Mouse (Mus musculus): ENCODE data around the gene Slc5a4a. TPM values are rescaled to one million over a fixed set of nuclear protein-coding genes. Genes with fewer than 3 reads are reported as not detected.

Gene Slc5a4a
- polyA plus RNA-seq, 1 experiment from 2014 or later, result not detected

DNA sequence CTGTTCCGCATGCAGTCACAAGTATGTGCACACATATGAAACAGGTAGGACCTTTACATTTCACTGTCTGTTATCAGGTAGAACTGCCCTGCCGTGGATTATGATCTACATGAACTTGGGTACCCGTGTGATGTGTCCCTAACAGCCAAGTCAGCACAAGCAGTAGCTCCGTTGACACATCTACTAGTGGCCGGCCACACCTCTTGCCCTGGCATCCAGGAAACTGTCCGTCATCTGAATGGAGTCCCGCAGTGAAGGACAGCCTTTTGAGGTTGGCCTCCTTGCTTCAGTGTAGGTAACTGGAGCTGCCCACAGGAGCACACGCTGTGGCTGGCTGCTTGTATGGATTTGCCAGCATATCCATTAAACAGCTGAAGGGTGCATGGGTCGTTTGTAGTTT lies 71.0 kb downstream of the Slc5a4a start:
- H3K27ac ChIP-seq, result no peak overlapping the region
- H3K4me3 ChIP-seq, result no peak overlapping the region
- H3K36me3 ChIP-seq, result peaks cover 85% of the 10 kb centered on the region
- H3K27me3 ChIP-seq, result no peaks in the 10 kb centered on the region
- H3K4me2 ChIP-seq, result no peak overlapping the region
- H3K9ac ChIP-seq, result no peak overlapping the region
- H3K4me1 ChIP-seq, result no peaks in the 10 kb centered on the region
- WGBS, result 83% methylated on average over 9 of the region's 9 CpGs
- ATAC-seq (ENCODE audit: insufficient number of reproducible peaks, insufficient read depth, low FRiP score, low TSS enrichment, low read depth), result no peak
- H3K9me3 ChIP-seq, result peaks cover 12% of the 10 kb centered on the region

GRCm38 (mm10) chr10:76225944-76226343 lies 78.7 kb downstream of the Slc5a4a start:
- Histone ChIP-seq H3K9ac (no peak overlapping the region), H3K9me3 (no peaks in the 10 kb centered on the region), H3K27me3 (no peaks in the 10 kb centered on the region), H3K4me3 (no peak overlapping the region), H3K36me3 (peaks cover 48% of the 10 kb centered on the region), H3K4me2 (no peak overlapping the region), H3K4me1 (no peaks in the 10 kb centered on the region), H3K27ac (no peak overlapping the region)
- no peak for ATAC-seq (ENCODE audit: insufficient number of reproducible peaks, insufficient read depth, low FRiP score, low TSS enrichment, low read depth)
- 93% methylated on average over 11 of the region's 11 CpGs for WGBS

GRCm38 (mm10) chr10:76229627-76230026 lies 82.4 kb downstream of the Slc5a4a start:
- H3K4me2 ChIP-seq, result no peak overlapping the region
- no peak overlapping the region for H3K9ac ChIP-seq
- WGBS, result 82% methylated on average over 1 of the region's 1 CpGs
- no peak for ATAC-seq (ENCODE audit: insufficient number of reproducible peaks, insufficient read depth, low FRiP score, low TSS enrichment, low read depth)
- H3K27me3 ChIP-seq, result no peaks in the 10 kb centered on the region
- H3K27ac ChIP-seq, result no peak overlapping the region
- no peaks in the 10 kb centered on the region for H3K4me1 ChIP-seq
- peaks cover 17% of the 10 kb centered on the region for H3K36me3 ChIP-seq
- H3K4me3 ChIP-seq, result no peak overlapping the region
- no peaks in the 10 kb centered on the region for H3K9me3 ChIP-seq

- H3K27ac ChIP-seq, result peak within 1 kb of the TSS; percentile 93
- under 1% methylated on average over 47 of the region's 47 CpGs for WGBS
- H3K36me3 ChIP-seq, result peaks cover 7% of the 10 kb centered on the region; the same call in 1 of the 2 replicates
- peak; percentile 95 for ATAC-seq (ENCODE audit: insufficient number of reproducible peaks, insufficient read depth, low FRiP score, low TSS enrichment, low read depth)
- H3K9ac ChIP-seq, result peak within 1 kb of the TSS; percentile 77
- H3K27me3 ChIP-seq, result no peaks in the 10 kb centered on the region
- H3K4me1 ChIP-seq, result peaks cover 11% of the 10 kb centered on the region
- peak within 1 kb of the TSS; percentile 73 for H3K4me2 ChIP-seq
- peak within 1 kb of the TSS; percentile 71 for H3K4me3 ChIP-seq
- no peaks in the 10 kb centered on the region for H3K9me3 ChIP-seq
Observed at GRCm38 (mm10) chr10:76237341-76238225, 90.3 kb downstream of the Slc5a4a start, which contains the start of gene Prmt2. Gene Prmt2 (minus strand): TSS chr10:76237865.

MicroRNAs encoded within 50 kb of the gene (microRNA counts, 519-probe panel; counts per million panel counts)
- 236 counts per million, percentile 44 among the panel's probes with 10 or more counts for microRNA mmu-miR-678

Small RNAs within 50 kb of the gene (microRNA-seq; reads per million reads assigned to microRNA genes)
- not detected for gene Mir678

Other genes with a start within 250 kb of the Slc5a4a start
- 229 and 250 TPM in 2 replicates for gene Smarcb1, start 225.8 kb upstream of the Slc5a4a start, polyA plus RNA-seq (2015; fragmentation: Nextera tagmentation; extraction: Ambion mirVana)
- gene Chchd10, start 214.3 kb upstream of the Slc5a4a start, polyA plus RNA-seq (2015; fragmentation: Nextera tagmentation; extraction: Ambion mirVana), result 9.4 and 9.5 TPM in 2 replicates
- 123 and 136 TPM in 2 replicates for gene Mmp11, start 211.0 kb upstream of the Slc5a4a start, polyA plus RNA-seq (2015; fragmentation: Nextera tagmentation; extraction: Ambion mirVana)
- gene Gm867, start 206.8 kb upstream of the Slc5a4a start, polyA plus RNA-seq (2015; fragmentation: Nextera tagmentation; extraction: Ambion mirVana), result 0.61 TPM in 1 of 2 replicates, not detected in the other
- gene Vpreb3, start 204.4 kb upstream of the Slc5a4a start, polyA plus RNA-seq (2015; fragmentation: Nextera tagmentation; extraction: Ambion mirVana), result 0.37 and 1.1 TPM in 2 replicates
- not detected in 2 replicates for gene Gm5134, start 192.9 kb upstream of the Slc5a4a start, polyA plus RNA-seq (2015; fragmentation: Nextera tagmentation; extraction: Ambion mirVana)
- 18.9 and 19.1 TPM in 2 replicates for gene Zfp280b, start 114.8 kb upstream of the Slc5a4a start, polyA plus RNA-seq (2015; fragmentation: Nextera tagmentation; extraction: Ambion mirVana)
- gene Slc5a4b, start 36.5 kb upstream of the Slc5a4a start, polyA plus RNA-seq (2015; fragmentation: Nextera tagmentation; extraction: Ambion mirVana), result not detected in 2 replicates
- 62.5 and 67.7 TPM in 2 replicates for gene Prmt2, start 90.4 kb downstream of the Slc5a4a start, polyA plus RNA-seq (2015; fragmentation: Nextera tagmentation; extraction: Ambion mirVana)
- 5.7 and 8.1 TPM in 2 replicates for gene S100b, start 106.4 kb downstream of the Slc5a4a start, polyA plus RNA-seq (2015; fragmentation: Nextera tagmentation; extraction: Ambion mirVana)
- gene Dip2a, start 197.8 kb downstream of the Slc5a4a start, polyA plus RNA-seq (2015; fragmentation: Nextera tagmentation; extraction: Ambion mirVana), result 12.5 TPM in 2 replicates

Measured in embryonic facial prominence, embryonic 13.5 days (tissue).